Mouse (Mus musculus) WW6 (cell line): ENCODE data around the gene Cadps.
"Not testable (repeated sequence)": the region's sequence is repeated elsewhere in the genome, so short reads cannot be mapped to it uniquely, and the experiment has no call there.

Experiments used
- DNase-seq: peaks from one replicate; pipeline ENCODE4 v3.0.0-alpha.2; 2013; ENCODE audit warnings: low read depth, low spot score

Cadps gene

DNA sequence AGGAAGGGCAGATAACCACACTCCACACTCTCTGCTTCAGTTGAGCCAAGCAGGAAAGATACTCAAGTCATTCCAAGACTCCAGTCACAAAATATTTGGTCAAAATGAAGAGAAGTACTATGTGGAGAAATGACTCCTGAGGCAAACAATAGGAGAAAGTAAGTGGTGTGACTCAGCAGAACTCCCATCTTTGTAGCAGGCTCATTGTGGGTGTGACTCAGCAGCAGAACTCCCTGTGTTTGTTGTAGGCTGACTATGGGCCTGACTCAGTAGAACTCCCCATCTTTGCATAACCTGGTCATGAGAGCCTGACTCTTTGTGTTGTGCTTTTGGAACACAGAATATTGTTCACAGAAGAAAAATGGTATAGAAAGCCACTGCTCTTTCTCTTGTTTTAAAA lies 231.1 kb downstream of the Cadps start:
- no peak for DNase-seq

- no peak for DNase-seq
Observed at GRCm38 (mm10) chr14:12583536-12583935, 239.3 kb downstream of the Cadps start.

DNA sequence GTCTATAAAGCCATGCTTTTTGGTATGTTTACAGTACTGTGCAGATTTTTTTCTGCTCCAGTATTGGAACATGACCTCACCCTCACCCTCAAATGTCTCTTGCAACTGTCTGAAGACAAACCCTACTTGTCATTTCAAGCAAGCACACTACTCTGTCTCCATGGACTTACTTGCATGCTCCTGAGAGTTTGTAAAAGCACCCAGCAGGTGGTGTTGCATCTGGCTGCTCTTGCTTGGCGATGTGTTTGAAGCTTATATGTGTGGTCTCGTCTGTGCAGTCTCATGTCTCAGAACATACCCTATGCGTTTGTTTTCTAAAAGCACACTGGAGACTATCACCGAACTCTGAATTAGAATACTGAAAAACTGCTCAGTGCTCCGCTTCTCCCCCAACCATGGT lies 241.2 kb downstream of the Cadps start:
- DNase-seq = no peak

DNA sequence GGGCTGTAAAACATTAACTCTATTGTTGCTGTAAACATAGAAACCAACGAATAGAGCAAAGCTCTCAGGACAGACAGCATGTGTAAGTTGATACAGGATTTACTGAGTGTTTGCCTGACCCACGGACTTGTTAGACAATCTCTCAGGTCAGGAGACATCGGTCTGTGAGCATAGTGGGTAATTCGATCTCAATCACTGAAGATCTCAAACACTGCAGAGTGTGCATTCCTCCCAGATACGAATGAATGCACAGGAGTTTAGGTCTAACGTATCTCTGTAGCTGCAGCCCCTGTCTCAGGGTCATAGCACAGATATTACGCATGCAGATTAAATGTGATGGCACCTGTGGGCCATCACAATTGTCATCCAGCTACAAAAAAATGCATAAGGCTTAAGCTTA lies 242.1 kb downstream of the Cadps start:
- DNase-seq = no peak

GRCm38 (mm10) chr14:12578156-12578555 lies 244.7 kb downstream of the Cadps start:
- DNase-seq = no peak

DNA sequence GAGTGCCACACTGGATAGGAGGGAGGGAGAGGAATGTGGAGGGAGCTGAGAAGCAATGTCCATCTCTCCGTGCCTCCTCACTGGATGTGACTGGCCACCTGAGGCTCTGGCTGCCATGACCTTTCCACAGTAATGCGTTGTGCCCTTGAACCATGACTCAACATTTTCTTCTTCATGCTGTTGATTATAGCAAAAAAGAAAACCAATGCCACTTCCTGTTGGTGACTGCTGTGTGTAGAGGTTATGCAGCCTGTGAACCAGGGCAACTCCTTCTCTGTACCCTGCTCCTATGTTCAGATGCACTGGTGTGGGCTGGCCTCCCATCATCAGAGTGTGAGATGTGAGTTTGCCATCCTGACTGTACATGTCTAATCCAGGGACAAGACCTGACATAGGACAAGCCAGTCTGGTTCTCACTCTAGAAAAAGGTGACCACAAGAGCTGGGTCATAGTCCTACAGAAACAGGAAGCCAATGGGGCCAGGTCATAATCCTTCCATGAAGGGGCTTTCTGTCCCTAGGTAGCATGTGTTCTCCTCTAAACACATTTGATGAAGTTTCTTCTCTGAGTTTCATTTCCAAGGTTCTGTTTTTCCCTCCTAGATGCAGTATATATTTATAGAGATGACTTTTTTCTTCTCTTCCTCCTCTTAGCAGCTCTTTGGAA lies 245.3 kb downstream of the Cadps start:
- no peak for DNase-seq

GRCm38 (mm10) chr14:12575105-12575504 lies 247.8 kb downstream of the Cadps start:
- DNase-seq = peak; percentile 18

DNA sequence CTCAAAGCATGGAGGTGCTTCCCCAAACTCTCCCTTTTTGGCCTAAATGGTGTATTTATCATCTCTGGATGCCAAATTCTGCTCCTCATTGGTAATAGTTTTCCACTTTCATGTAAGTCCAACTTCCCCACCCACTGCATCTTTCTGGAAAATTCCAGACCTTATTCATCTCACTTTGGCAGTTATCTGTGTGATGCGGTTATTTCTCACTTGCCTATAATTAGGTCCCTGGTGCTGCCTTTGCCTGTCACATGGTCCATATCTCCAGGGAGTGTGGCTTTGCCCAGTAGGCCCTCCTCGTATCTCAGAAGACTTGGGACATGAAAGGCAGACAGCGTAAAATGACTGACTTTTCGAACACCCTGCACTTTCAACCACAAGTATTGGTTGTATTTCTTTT lies 248.5 kb downstream of the Cadps start:
- DNase-seq = no peak

- not testable (repeated sequence) for DNase-seq
Observed at GRCm38 (mm10) chr14:12561730-12562129, 261.1 kb downstream of the Cadps start.

- DNase-seq = no peak
Observed at GRCm38 (mm10) chr14:12560233-12560577, 262.7 kb downstream of the Cadps start.

GRCm38 (mm10) chr14:12559574-12560232 lies 263.2 kb downstream of the Cadps start:
- no peak for DNase-seq

DNA sequence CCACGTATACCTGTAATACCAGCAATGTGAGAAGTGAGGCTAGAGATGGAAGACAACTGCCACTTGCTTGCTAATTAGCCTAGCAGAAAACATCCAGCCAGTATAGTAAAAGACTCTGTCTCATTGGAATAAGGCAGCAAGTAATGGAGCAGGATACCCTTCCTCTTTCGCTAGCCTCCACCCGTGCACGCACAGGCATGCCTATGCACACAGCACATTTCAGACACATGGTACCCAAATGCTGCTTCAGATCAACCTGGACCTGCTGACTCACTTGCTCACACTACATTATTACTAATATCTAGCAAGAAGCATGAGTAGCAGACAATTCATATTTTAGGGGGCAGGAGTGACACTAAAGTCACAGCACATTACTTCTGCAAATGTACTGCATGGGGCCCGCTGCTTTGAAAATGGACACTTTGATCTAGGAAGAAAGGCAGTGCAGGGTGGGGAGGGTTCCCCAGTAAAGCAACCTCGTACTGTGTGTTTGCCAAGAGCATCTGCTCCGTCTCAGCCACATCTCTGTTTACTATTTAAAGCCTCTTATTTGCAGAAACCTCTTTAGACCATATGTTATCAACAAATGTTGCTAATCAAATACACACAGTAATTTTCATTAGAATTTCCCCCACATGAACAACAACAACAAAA lies 263.8 kb downstream of the Cadps start:
- DNase-seq = no peak

DNA sequence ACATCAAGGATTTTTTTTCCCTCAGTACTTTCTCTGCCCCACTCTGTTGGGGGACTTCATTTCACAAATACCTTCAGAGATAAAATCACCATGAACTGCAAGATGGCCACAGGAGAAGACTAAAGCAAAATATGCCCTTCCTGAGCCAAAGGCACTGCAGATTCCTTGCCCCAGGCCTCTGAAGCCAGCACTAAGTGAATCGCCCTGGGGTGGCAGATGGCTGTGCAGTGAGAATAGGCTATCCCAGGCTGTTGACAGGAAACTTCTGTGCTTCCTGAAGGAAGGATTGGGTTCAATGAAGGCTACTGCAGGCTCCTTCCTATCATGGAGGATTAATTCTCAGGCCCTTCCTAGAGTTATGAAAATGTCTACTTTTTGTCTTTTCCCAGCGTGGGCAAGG lies 268.4 kb downstream of the Cadps start:
- DNase-seq = no peak

DNA sequence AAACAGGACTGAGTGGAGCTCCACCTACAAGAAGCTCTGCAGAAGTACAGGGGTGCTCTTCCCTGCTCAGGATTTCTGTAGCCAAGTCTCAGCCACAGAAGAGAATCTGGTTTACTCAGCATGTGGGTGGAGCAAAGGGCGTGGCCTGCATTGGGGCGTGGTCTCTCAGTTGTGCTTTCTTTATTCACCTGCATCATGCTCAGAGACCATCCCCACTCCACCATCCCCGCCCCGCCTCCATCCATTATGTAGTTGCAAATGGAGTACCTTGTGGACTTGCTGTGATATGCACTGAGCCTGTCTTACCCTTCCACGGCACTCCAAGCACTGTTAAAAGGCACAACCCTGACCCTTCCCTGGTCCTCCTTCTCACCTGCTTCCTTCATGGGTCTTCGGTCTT lies 271.5 kb downstream of the Cadps start:
- peak; percentile 72 for DNase-seq

DNA sequence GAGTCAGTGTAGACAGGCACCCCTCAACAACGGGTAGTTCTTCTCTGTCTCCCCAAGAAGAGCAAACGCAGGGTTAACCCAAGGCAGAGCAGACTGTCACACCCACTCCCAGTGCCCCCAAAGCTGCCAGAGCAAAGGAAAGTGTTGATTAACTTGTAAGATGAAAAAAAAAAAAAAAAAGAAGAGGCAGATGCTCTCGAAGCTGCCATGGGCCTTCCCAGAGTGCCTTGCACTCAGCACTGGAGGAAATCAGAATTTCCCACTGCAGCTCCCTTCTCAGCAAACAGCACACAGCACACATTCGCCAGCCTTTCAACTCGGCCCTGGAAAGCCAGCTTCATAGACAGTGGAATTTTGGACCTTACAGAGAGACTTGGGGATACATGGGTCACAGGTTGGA lies 271.9 kb downstream of the Cadps start:
- DNase-seq = no peak

GRCm38 (mm10) chr14:12549290-12549689 lies 273.6 kb downstream of the Cadps start:
- DNase-seq = no peak

GRCm38 (mm10) chr14:12547496-12547895 lies 275.4 kb downstream of the Cadps start:
- no peak for DNase-seq

GRCm38 (mm10) chr14:12541733-12542132 lies 281.1 kb downstream of the Cadps start:
- DNase-seq = no peak

DNA sequence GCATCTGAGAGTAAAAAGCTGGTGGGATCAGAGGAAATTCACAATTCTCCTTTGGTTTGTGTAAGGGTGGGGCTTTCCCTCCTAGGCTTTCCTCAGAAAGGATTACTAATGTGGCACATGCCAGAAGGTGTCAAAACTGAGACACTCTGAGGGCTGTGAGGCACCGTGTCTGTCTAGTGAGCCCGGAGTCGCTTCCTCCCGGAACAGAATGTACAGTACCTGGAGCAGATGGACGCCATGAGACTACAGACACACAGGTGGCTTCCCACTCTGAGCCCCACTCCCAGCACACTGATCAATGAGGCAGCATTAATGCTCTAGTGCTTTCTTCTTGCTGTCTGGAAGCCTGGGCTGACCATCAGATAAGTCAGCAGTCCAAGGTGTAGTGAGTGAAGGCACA lies 283.8 kb downstream of the Cadps start:
- DNase-seq = no peak

- DNase-seq = no peak
Observed at GRCm38 (mm10) chr14:12531101-12531500, 291.8 kb downstream of the Cadps start.

DNA sequence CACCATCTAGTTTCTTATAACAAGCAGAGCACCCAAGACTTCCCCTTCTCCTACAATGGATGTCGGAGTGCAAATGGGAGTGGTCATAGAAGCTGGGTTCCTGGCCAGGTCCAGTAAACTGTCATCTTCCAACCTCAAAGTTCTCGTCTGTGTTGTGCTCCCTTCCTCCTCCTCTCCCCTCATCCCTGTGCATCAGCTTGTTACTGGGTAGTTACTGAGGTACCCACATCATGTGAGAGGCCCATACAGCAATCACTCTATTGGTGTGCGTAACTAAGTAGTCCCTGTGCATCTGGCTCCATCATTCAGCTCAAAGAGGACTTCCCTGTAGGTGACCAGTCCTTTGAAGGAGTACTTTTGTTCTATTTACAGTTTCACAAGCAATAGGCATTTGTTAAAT lies 292.3 kb downstream of the Cadps start:
- no peak for DNase-seq

DNA sequence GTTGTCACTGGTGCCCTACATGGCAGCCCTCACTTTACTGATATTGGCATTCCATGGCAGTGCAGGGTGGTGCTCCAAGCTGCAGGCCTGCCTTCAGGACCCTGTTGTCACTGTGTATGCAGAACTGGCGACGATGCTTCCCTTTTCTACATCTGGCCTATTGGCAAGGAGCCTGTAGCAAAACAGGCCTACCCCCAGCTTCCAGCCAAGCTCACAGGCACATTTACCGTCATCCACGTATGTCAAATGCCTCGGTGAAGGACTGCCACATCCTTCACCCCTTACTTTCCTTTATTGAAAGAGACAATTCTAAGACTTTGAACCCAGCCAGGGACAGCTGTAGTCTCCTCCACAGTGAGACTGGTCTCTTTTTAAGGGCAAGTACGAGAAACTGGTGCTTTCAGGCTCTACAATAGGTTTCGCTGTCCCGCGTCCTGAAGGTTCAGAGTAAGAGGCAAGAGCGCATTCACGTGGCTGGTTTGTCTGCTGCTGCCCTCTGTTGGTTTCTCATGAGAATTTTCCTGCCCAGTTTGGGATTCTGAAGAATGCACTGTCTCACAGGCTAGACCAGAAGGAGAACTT lies 292.8 kb downstream of the Cadps start:
- no peak for DNase-seq

DNA sequence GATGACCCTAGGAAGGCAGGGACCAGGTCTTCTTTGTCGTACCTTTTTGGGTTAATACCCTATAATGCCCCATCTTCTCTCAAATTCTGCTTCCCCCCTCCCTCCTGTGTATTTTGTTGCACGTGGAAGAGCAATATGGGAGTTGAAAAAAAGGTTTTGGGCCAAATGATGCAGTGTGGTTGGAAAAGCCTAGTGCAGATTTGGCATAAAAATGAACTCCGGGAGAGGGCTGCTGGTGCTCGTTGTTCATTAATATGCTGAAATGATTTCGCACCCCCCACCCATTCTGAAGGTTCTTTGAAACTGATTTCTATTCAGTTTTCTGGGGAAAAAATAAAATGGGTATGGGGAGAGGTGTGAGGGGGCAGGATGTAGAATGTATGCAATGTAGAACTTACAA lies 295.6 kb downstream of the Cadps start:
- no peak for DNase-seq
